Mouse (Mus musculus) ovary, postnatal 10 days (tissue): ENCODE data around the gene Atxn1.

Experiments
- DNase-seq: peaks from one replicate; pipeline ENCODE4 v3.0.0; 2022; ENCODE audit warnings: low spot score

Gene Atxn1

GRCm38 (mm10) chr13:45964853-45965593, at the start of gene Atxn1:
Atxn1 (minus strand) TSS chr13:45965008.
- DNase-seq: peak; percentile 67

DNA sequence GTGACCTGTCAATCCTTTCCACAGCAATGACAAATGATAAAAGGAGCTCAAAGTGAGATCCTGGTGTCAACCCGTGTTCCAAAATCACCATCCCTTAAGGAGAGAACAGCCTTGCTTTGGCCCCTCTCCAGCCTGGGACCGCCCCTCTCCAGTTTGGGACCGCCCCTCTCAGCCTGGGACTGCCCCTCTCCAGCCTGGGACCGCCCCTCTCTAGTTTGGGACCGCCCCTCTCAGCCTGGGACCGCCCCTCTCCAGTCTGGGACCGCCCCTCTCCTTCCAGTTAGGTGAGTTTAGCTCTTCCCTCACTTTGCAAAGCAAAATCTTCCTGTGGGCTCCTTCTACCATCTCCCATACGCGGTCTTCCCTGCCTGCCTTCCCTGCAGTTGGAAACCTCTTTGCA, 46.4 kb upstream of the Atxn1 start:
- no peak for DNase-seq

- no peak for DNase-seq
These were observed 45.3 kb upstream of the Atxn1 start for GRCm38 (mm10) chr13:46010075-46010474.

DNA sequence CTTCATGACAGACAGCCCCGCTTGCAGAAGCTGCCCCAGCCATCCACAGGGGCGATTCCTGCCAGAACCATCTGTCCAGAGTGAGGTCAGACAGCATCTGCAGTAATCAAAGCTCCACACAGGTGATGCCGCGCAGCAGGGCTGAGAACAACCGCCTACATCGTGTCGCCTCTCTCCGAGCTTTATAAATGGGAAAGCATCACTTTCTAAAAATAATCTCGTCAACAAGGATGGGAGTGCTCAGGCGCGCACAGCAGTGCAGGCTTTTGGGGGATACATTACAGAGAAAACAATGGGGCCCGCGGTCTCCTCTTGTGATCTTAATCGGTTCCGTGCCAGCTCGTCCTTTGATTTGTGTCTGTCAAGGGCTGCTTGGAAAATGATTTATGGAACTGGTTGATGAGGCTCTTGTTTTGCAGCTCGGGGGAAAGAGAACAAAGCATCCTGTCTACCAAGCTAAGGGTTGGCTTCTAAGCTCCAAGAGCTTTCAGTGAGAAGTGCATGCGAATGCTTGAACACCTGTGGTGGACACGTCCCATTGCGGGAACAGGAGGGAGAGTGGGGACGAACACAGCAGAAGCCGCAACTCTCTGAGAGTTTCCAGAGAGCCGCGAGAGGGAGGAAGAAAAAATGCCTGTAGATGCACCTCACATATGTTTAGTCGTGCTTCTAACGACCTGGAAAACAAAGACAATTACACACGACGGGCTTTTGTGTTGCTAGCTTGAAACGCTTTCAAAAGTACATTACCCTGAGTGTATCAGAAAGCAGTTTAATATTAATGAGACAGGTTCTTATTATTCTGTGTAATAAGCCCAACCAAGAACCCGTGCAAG, 44.2 kb upstream of the Atxn1 start:
- no peak for DNase-seq

DNA sequence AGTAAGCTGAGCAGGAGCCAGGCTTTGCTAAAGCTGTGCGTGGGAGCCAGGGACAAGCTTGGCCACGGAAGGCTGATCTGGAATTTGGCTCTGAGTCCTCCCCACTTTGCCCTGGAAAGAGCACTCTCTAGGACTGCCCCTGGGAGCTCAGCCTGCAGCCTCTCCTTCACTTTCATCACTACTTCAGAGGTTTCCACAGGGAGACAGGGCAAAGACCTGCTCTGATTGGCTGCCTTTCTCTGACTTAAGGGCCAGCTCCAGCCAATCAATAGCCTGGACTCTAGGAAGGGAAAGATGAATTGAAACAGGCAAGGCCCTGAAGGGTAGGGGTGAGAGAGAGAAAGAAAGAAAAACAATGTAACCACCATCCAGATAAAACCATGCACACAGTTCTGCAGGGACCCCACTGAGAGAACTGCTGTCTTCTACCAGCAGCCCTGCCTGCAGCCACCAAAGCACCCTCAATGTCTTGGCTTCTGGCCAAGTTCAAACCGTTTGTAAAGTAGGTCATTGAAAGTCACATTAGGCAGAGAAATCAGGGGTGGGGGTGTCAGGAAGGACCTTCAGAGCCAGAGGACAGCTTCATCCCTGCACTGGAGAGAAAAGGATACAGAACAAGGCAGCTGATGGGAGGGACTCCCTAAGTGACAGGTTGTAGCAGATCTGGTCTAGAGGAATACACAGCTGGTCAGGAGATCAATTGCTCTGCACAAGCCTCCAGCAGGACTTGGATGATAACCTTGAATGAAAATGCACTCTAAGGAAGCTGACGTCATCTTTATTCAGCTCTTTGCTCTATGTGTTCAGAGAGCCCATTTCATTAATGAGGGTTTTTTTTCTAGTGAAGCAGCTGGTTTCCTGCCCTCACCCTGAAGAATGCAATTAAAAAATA, 41.6 kb upstream of the Atxn1 start:
- DNase-seq: peak; percentile 14

- DNase-seq: no peak
These were observed 40.8 kb upstream of the Atxn1 start for GRCm38 (mm10) chr13:46005656-46006055.

DNA sequence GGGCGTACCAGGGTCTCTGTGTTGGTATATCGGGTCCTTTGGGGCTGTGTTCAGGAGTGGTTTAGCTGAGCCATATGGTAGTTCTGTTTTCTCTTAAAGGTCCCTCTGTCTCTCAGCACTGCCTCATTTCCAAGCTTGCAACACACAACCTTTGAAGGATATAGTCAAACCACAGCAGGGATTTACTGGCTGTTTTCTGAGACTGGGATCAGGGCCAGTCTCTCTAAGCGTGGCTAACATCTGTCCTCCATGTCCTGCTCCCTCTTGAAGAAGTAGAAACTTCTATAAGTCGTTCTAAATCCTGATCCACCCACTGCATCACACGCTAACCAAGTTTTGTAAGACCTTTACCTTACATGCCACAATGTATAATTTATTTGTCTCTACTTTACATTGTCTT, 36.5 kb upstream of the Atxn1 start:
- no peak for DNase-seq

DNA sequence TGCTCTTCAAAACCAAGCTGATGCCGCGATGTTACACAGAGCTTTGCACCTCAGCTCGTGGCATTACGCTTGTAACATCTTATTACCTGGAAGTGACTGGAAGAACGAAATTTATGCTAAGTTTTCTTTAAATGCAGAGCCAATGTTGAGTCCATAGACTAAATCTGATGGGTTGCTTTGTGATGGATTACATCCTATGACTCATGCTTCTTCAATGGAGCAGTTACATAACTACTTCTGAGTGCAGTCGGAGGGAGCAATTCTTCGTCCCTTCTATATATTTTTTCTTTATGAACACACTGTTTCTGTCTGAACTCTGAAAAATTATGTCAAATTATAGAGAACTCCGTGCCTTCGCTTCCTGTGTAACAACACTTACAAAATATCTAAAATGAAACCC, 28.1 kb upstream of the Atxn1 start:
- DNase-seq: no peak

GRCm38 (mm10) chr13:45990486-45990885, 25.7 kb upstream of the Atxn1 start:
- no peak for DNase-seq

DNA sequence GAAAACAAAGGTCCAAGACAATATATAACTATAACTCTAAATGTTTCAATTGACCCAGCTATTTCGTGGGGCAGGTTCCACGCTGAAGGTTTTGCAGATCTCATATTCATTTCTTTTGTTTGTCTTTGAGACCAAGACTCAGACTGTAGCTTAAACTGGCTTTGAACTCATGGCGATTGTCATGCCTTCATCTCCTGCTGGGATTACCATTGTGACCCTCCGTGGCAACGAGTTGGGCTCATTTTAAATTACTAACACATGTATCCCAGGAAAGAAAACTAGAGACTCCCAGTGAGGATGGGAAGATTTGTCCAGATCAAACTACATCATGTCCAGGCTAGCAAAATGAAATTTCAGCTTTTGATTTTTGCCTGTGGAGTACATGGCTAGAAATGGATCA, 14.4 kb upstream of the Atxn1 start:
- no peak for DNase-seq

- no peak for DNase-seq
These were observed 12.1 kb upstream of the Atxn1 start for GRCm38 (mm10) chr13:45976894-45977293.

DNA sequence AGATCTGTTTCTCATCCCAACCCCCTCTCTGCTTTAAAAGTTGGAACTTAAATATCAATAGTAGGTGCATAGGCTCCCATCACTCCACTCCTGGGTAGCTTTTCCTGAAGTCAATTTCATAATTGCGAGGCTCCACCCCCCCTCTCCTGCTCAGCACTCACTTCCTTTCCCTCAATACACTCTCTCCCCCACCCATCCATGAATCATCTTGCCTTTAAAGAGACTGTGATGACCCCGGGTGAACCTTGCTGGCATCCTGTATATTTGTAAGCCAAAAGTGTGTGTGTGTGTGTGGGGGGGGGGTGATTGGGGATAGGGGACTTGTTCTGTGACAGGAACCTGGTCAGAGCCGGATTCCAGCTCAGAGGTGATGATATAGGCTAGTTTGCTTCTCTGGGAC, 9.8 kb upstream of the Atxn1 start:
- no peak for DNase-seq

GRCm38 (mm10) chr13:45973972-45974490, 9.2 kb upstream of the Atxn1 start:
- no peak for DNase-seq

GRCm38 (mm10) chr13:45970920-45971536, 6.2 kb upstream of the Atxn1 start:
- DNase-seq: no peak

DNA sequence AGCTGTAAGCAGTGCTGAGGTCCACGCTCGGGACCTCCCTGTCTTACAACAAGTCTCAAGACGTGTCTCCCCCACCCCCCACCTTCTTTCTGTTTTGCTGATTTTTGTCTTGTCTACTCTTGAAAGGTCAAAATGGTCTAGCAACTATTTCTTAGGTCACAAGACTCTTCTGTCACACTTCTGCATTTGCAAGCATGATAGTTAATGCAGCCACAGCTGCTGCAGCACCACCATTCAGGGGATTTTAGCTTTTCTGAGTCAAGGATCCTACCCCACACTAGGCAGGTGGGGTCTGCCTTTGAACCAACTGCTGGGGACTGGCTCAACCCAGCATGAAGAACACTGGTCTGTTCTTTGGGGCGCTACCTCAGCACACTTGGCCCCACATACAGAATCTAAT, 3.4 kb upstream of the Atxn1 start:
- no peak for DNase-seq

DNA sequence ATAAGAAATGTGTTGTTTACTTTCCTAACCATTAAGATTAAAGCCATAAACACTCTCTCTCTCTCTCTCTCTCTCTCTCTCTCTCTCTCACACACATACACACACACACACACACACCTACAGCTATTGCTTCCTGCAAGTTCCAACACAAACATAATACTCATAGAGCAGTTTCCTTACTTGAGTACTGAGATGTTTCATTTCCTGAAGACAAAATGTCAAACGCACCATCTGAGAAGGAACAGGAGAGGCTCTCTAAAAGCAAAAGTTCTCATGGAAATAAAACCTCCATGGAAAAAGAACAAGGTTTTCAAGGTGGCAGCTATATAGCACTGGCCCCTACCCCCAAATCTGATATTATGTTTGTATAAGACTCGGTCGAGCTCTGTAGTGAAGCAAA, 2.6 kb upstream of the Atxn1 start:
- no peak for DNase-seq

DNA sequence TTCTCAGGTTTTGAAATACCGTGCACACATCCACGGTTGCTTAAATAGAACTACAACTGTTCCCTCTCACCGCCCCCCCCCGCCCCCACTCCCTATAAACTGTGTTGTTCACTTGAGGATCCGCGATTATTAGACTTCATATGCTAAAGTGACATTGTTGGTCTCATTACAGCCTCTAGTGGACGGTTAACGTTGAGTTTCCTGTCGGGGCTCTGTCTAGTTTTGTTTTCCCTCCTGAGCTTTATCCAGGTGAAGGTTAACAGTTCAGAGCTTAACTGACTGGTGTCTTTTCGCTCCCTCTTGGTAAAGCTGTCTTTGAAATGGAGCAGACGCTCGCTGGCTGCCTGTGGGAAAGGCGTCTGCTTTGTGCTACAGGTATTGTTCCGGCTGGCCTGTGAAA, 1.8 kb upstream of the Atxn1 start:
- no peak for DNase-seq

- no peak for DNase-seq
These were observed 1.0 kb upstream of the Atxn1 start for GRCm38 (mm10) chr13:45965594-45966432.

DNA sequence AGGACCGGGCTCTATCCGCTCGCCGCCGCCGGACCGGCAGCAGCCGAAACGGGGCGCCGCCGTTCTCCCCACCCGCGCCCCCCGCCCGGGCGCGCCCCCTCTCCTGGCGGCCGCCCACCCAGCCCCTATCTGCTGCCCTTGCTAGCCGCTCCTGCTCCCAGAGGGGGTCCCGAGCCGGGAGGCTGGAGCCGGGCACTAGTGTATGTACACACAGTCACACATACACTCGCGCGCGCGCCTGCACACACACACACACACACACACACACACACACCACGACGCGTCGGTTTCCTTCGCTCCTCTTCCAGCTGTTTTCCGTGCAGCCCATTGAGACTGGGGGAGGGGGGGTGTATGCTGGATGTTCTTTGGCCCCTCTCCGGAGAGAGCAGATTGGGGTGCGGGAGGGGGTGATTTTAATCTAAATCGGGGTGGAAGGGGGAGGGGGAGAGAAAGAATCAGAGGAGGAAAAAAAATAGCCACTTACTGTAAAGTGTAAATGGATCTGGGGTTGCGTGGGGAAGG, 416 bp downstream of the Atxn1 start:
- peak; percentile 37 for DNase-seq

GRCm38 (mm10) chr13:45963497-45964330, 1.1 kb downstream of the Atxn1 start:
- DNase-seq: peak; percentile 59
